Mouse (Mus musculus) intestine, embryonic 14.5 days (tissue): ENCODE results near the gene Foxo4. TPM values are rescaled to one million over a fixed set of nuclear protein-coding genes. Genes with fewer than 3 reads are reported as not detected.

Source experiments
- ATAC-seq: fragments of 200-750 bp; cut with Nextera tagmentation; replicated peaks from 2 replicates; pipeline ENCODE4 v1.8.0; 2017; ENCODE audit warnings: low read depth, moderate number of reproducible peaks, moderate TSS enrichment, moderate library complexity; ENCODE audit not compliant: low FRiP score, low TSS enrichment
- DNase-seq: peaks from one replicate; pipeline ENCODE4 v3.0.0-alpha.2; 2018; ENCODE audit warnings: low spot score
- H3K27ac ChIP-seq: fragments of 300-500 bp; sonication (generic); 2 replicates; pipeline ENCODE4 v1.5.1; 2014; ENCODE audit warnings: low read depth, mild to moderate bottlenecking, control low read depth
- H3K27me3 ChIP-seq: fragments of 300-500 bp; sonication (generic); replicated peaks from 2 replicates; pipeline ENCODE4 v1.6.1; 2014; ENCODE audit warnings: low read length, control low read depth; ENCODE audit not compliant: control insufficient read depth, insufficient read depth
- H3K36me3 ChIP-seq: fragments of 300-500 bp; sonication (generic); 2 replicates; pipeline ENCODE4 v1.6.1; 2014; ENCODE audit warnings: low read length, control low read depth; ENCODE audit not compliant: control insufficient read depth, insufficient read depth
- H3K4me1 ChIP-seq: fragments of 300-500 bp; sonication (generic); replicated peaks from 2 replicates; pipeline ENCODE4 v1.6.1; 2014; ENCODE audit warnings: low read length, control low read depth, mixed read lengths; ENCODE audit not compliant: control insufficient read depth, insufficient read depth
- H3K4me2 ChIP-seq: fragments of 300-500 bp; sonication (generic); 2 replicates; pipeline ENCODE4 v1.6.1; 2014; ENCODE audit warnings: low read length
- H3K4me3 ChIP-seq: fragments of 300-500 bp; sonication (generic); 2 replicates; pipeline ENCODE4 v1.5.1; 2014; ENCODE audit warnings: low read depth, low read length, control low read depth, mixed read lengths
- H3K9ac ChIP-seq: fragments of 300-500 bp; sonication (generic); 2 replicates; pipeline ENCODE4 v1.6.1; 2014; ENCODE audit warnings: mild to moderate bottlenecking, low read length
- H3K9me3 ChIP-seq: fragments of 300-500 bp; sonication (generic); 2 replicates; pipeline ENCODE4 v1.6.1; 2016; ENCODE audit warnings: low read length, control low read depth; ENCODE audit not compliant: control insufficient read depth
- WGBS: fragments of 180-500 bp; shearing (Covaris S2); extraction: QIAGEN DNeasy Blood & Tissue Kit; methylation state at CpG from one replicate; pipeline ENCODE4 v1.1.7; 2014; 5-methylcytosine and 5-hydroxymethylcytosine counted together
- polyA plus RNA-seq: library from polyadenylated mRNA; unstranded; fragments of >200 nt; fragmentation: Nextera tagmentation; extraction: Ambion mirVana; gene quantifications from 2 replicates; pipeline ENCODE4 v1.2.1, GENCODE M21; 2014

The Foxo4 gene
- polyA plus RNA-seq, 1 experiment from 2014 or later: 2.5 TPM

- Histone ChIP-seq H3K9me3 (no peaks in the 10 kb centered on the region), H3K4me3 (no peak within 1 kb of the TSS), H3K4me2 (no peak within 1 kb of the TSS), H3K9ac (no peak within 1 kb of the TSS), H3K27me3 (no peaks in the 10 kb centered on the region; the same call in 1 of the 2 replicates), H3K36me3 (0 out of 2 replicates have a peak, but pooled peaks cover 1% of the 10 kb centered on the region), H3K4me1 (0 out of 2 replicates have a peak, but pooled peaks cover 5% of the 10 kb centered on the region), H3K27ac (no peak within 1 kb of the TSS)
- WGBS: 88% methylated on average over 1 of the region's 1 CpGs
- ATAC-seq: no peak
- no peak for DNase-seq
These were observed 9.6 kb downstream of the Foxo4 start, which contains the start of gene Gm614 for GRCm38 (mm10) chrX:101263892-101264291. Gm614 (minus strand) TSS chrX:101263992.

- DNase-seq: no peak
- Histone ChIP-seq H3K27ac (no peak overlapping the region), H3K36me3 (no peaks in the 10 kb centered on the region), H3K4me1 (no peaks in the 10 kb centered on the region), H3K27me3 (no peaks in the 10 kb centered on the region; the same call in 1 of the 2 replicates), H3K4me2 (no peak overlapping the region), H3K9me3 (no peaks in the 10 kb centered on the region), H3K4me3 (no peak overlapping the region), H3K9ac (no peak overlapping the region)
- WGBS: 81% methylated on average over 6 of the region's 6 CpGs
- no peak for ATAC-seq
These were observed 12.3 kb downstream of the Foxo4 start for GRCm38 (mm10) chrX:101266631-101267030.

- 44% methylated on average over 5 of the region's 5 CpGs for WGBS
- Histone ChIP-seq H3K36me3 (no peaks in the 10 kb centered on the region), H3K27ac (no peak within 1 kb of the TSS), H3K4me3 (no peak within 1 kb of the TSS), H3K9me3 (no peaks in the 10 kb centered on the region), H3K4me1 (no peaks in the 10 kb centered on the region), H3K27me3 (no peaks in the 10 kb centered on the region; the same call in 1 of the 2 replicates), H3K9ac (no peak within 1 kb of the TSS), H3K4me2 (no peak within 1 kb of the TSS)
- DNase-seq: no peak
- no peak for ATAC-seq
These were observed 13.9 kb downstream of the Foxo4 start, which contains the start of gene Il2rg for GRCm38 (mm10) chrX:101268025-101268754. Il2rg (minus strand) TSS chrX:101268255.

- no peaks in the 10 kb centered on the region; the same call in 1 of the 2 replicates for H3K27me3 ChIP-seq
These were observed 14.4 kb downstream of the Foxo4 start, which contains the start of gene Gm20489 for GRCm38 (mm10) chrX:101268755-101269124. Gm20489 (minus strand) TSS chrX:101269023.

GRCm38 (mm10) chrX:101273410-101273809, 19.1 kb downstream of the Foxo4 start:
- no peaks in the 10 kb centered on the region for H3K9me3 ChIP-seq
- 0 out of 2 replicates have a peak, but pooled peaks cover 3% of the 10 kb centered on the region for H3K27me3 ChIP-seq
- H3K9ac ChIP-seq: 0 out of 2 replicates have a peak overlapping the region, but pooled peaks have one; percentile 56
- DNase-seq (no peak), ATAC-seq (no peak)
- H3K27ac ChIP-seq: no peak overlapping the region
- H3K36me3 ChIP-seq: peaks cover 15% of the 10 kb centered on the region
- 22% methylated on average over 6 of the region's 6 CpGs for WGBS
- peak overlapping the region; percentile 48 for H3K4me3 ChIP-seq
- peak overlapping the region; percentile 44 for H3K4me2 ChIP-seq
- H3K4me1 ChIP-seq: no peaks in the 10 kb centered on the region

More at GRCm38 (mm10) chrX:101268755-101269124, 14.4 kb downstream of the Foxo4 start, which contains the start of gene Gm20489:
- no peaks in the 10 kb centered on the region for H3K4me1 ChIP-seq
- H3K9me3 ChIP-seq: no peaks in the 10 kb centered on the region
- H3K4me3 ChIP-seq: no peak within 1 kb of the TSS
- ATAC-seq: no peak
- H3K4me2 ChIP-seq: no peak within 1 kb of the TSS
- 44% methylated on average over 3 of the region's 3 CpGs for WGBS
- H3K36me3 ChIP-seq: no peaks in the 10 kb centered on the region
- DNase-seq: no peak
- no peak within 1 kb of the TSS for H3K27ac ChIP-seq
- no peak within 1 kb of the TSS for H3K9ac ChIP-seq

- 17% methylated on average over 52 of the region's 54 CpGs for WGBS
- H3K9ac ChIP-seq: peak within 1 kb of the TSS; percentile 56
- DNase-seq: peak; percentile 84
- H3K27ac ChIP-seq: peak within 1 kb of the TSS; percentile 63; the same call in 1 of the 2 replicates
- no peaks in the 10 kb centered on the region for H3K4me1 ChIP-seq
- H3K4me3 ChIP-seq: peak within 1 kb of the TSS; percentile 48
- peak within 1 kb of the TSS; percentile 48 for H3K4me2 ChIP-seq
- H3K27me3 ChIP-seq: 0 out of 2 replicates have a peak, but pooled peaks cover 3% of the 10 kb centered on the region
- peaks cover 22% of the 10 kb centered on the region for H3K36me3 ChIP-seq
- no peaks in the 10 kb centered on the region for H3K9me3 ChIP-seq
- ATAC-seq: peak; percentile 95
These were observed 19.8 kb downstream of the Foxo4 start, which contains the start of gene Med12 for GRCm38 (mm10) chrX:101273875-101274738. Med12 (plus strand) TSS chrX:101274030.

GRCm38 (mm10) chrX:101282813-101283212, 28.5 kb downstream of the Foxo4 start:
- Histone ChIP-seq H3K36me3 (peaks cover 75% of the 10 kb centered on the region), H3K4me2 (no peak overlapping the region), H3K4me1 (no peaks in the 10 kb centered on the region), H3K27me3 (0 out of 2 replicates have a peak, but pooled peaks cover 3% of the 10 kb centered on the region), H3K9me3 (no peaks in the 10 kb centered on the region), H3K27ac (no peak overlapping the region), H3K9ac (no peak overlapping the region), H3K4me3 (no peak overlapping the region)
- DNase-seq: no peak
- ATAC-seq: no peak
- 83% methylated on average over 6 of the region's 6 CpGs for WGBS

GRCm38 (mm10) chrX:101285534-101285933, 31.2 kb downstream of the Foxo4 start:
- peak; percentile 72 for DNase-seq

More at GRCm38 (mm10) chrX:101285534-101285933, 31.2 kb downstream of the Foxo4 start:
- no peak; the same call in 1 of the 2 replicates for ATAC-seq
- Histone ChIP-seq H3K27me3 (0 out of 2 replicates have a peak, but pooled peaks cover 3% of the 10 kb centered on the region), H3K9ac (no peak overlapping the region), H3K4me2 (no peak overlapping the region), H3K4me3 (no peak overlapping the region), H3K9me3 (no peaks in the 10 kb centered on the region), H3K27ac (no peak overlapping the region), H3K36me3 (peaks cover 79% of the 10 kb centered on the region), H3K4me1 (no peaks in the 10 kb centered on the region)
- WGBS: 28% methylated on average over 6 of the region's 6 CpGs
